Mouse (Mus musculus) midbrain, embryonic 16.5 days (tissue): ENCODE measurements around the gene Cacng7. TPM values are rescaled to one million over a fixed set of nuclear protein-coding genes. Genes with fewer than 3 reads are reported as not detected.

Experiments
- ATAC-seq: fragments of 200-750 bp; cut with Nextera tagmentation; 2 replicates; pipeline ENCODE4 v1.8.0; 2017; ENCODE audit warnings: moderate TSS enrichment
- H3K27ac ChIP-seq: fragments of 300-500 bp; sonication (generic); 2 replicates; pipeline ENCODE4 v1.5.1; 2014; ENCODE audit warnings: mild to moderate bottlenecking, low read length, mixed read lengths
- H3K27me3 ChIP-seq: fragments of 300-500 bp; sonication (generic); 2 replicates; pipeline ENCODE4 v1.6.1; 2014; ENCODE audit warnings: low read depth, low read length, mixed read lengths; ENCODE audit not compliant: control insufficient read depth, insufficient read depth
- H3K36me3 ChIP-seq: fragments of 300-500 bp; sonication (generic); 2 replicates; pipeline ENCODE4 v1.6.1; 2014; ENCODE audit warnings: mild to moderate bottlenecking, low read length, moderate library complexity, mixed read lengths; ENCODE audit not compliant: control insufficient read depth, insufficient read depth
- H3K4me1 ChIP-seq: fragments of 300-500 bp; sonication (generic); 2 replicates; pipeline ENCODE4 v1.6.1; 2014; ENCODE audit warnings: mild to moderate bottlenecking, low read length, mixed read lengths; ENCODE audit not compliant: control insufficient read depth, insufficient read depth
- H3K4me2 ChIP-seq: fragments of 300-500 bp; sonication (generic); 2 replicates; pipeline ENCODE4 v1.6.1; 2014; ENCODE audit warnings: mild to moderate bottlenecking, low read length, mixed read lengths
- H3K4me3 ChIP-seq: fragments of 300-500 bp; sonication (generic); 2 replicates; pipeline ENCODE4 v1.5.1; 2014; ENCODE audit warnings: low read depth, mild to moderate bottlenecking, low read length, moderate library complexity, mixed read lengths
- H3K9ac ChIP-seq: fragments of 300-500 bp; sonication (generic); 2 replicates; pipeline ENCODE4 v1.6.1; 2014; ENCODE audit warnings: low read depth, low read length, mixed read lengths
- H3K9me3 ChIP-seq: fragments of 300-500 bp; sonication (generic); replicated peaks from 2 replicates; pipeline ENCODE4 v1.6.1; 2014; ENCODE audit warnings: mild to moderate bottlenecking, low read length, mixed read lengths; ENCODE audit not compliant: control insufficient read depth, poor library complexity, severe bottlenecking
- WGBS: fragments of 180-500 bp; shearing (Covaris S2); extraction: QIAGEN DNeasy Blood & Tissue Kit; methylation state at CpG from one replicate; pipeline ENCODE4 v1.1.7; 2014; 5-methylcytosine and 5-hydroxymethylcytosine counted together
- polyA plus RNA-seq: library from polyadenylated mRNA; unstranded; fragments of >200 nt; fragmentation: Nextera tagmentation; extraction: Ambion mirVana; gene quantifications from 2 replicates; pipeline ENCODE4 v1.2.1, GENCODE M21; 2015

Gene Cacng7
- polyA plus RNA-seq, 1 experiment from 2014 or later: 2.6 TPM

DNA sequence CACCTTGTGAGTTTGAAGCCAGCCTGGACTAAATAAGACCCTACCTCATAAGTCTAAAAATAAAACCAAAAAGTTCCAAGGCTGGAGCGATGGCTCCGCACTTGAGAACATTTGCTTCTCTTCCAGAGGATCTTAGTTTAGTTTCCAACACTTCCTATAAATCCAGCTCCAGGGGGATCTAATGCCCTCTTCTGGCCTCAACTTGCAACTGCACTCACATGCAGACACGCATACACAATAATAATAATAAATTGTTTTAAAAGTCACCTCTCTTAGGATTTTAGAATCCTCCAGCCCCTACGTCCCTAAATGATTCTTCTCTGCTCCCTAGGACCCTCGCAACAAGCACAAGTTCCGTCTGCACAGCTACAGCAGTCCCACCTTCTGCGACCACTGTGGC, 22.5 kb upstream of the Cacng7 start:
- Histone ChIP-seq H3K4me1 (no peaks in the 10 kb centered on the region), H3K9me3 (no peaks in the 10 kb centered on the region), H3K27me3 (no peaks in the 10 kb centered on the region), H3K9ac (no peak overlapping the region), H3K4me3 (no peak overlapping the region), H3K36me3 (no peaks in the 10 kb centered on the region), H3K27ac (no peak overlapping the region), H3K4me2 (no peak overlapping the region)
- no peak for ATAC-seq
- 96% methylated on average over 7 of the region's 7 CpGs for WGBS

DNA sequence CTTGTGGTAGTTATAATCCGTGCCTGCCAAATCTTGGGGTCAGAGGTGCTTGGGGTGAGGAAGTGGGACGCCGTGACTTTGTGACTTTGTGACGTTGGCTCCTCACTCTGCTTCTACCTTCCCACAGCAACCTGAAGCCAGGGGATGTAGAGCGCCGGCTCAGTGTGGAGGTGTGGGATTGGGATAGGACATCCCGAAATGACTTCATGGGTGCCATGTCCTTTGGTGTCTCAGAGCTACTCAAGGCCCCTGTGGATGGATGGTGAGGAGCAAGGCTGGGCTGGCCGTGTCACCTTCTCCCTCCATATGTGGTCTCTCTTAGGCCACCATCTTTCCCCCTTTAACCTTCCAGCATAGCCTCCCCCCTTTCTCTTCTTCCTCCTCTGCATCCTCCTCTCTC, 19.2 kb upstream of the Cacng7 start:
- Histone ChIP-seq H3K9me3 (no peaks in the 10 kb centered on the region), H3K4me3 (no peak overlapping the region), H3K4me1 (no peaks in the 10 kb centered on the region), H3K9ac (no peak overlapping the region), H3K36me3 (no peaks in the 10 kb centered on the region), H3K27me3 (no peaks in the 10 kb centered on the region), H3K27ac (no peak overlapping the region), H3K4me2 (no peak overlapping the region)
- ATAC-seq: peak; percentile 12; the same call in 1 of the 2 replicates
- WGBS: 88% methylated on average over 8 of the region's 8 CpGs

DNA sequence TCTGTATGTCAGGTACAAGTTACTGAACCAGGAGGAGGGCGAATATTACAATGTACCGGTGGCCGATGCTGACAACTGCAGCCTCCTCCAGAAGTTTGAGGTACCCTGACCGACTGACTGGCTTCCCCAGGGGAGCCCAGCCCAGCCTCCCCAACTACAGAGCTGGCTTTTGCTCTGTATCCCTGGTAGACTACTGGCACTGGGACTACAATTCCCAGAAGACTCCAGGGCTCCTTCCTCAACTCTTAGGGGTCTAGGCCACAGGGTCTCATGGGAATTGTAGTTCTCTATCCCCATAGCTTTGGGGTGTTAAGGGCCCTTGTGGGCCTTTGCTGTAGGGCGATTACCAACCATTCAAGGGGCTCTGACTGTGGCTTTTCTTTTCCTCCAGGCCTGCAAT, 18.6 kb upstream of the Cacng7 start:
- no peaks in the 10 kb centered on the region for H3K9me3 ChIP-seq
- H3K27me3 ChIP-seq: no peaks in the 10 kb centered on the region
- WGBS: 69% methylated on average over 5 of the region's 5 CpGs
- no peaks in the 10 kb centered on the region for H3K4me1 ChIP-seq
- H3K4me2 ChIP-seq: no peak overlapping the region
- no peak overlapping the region for H3K27ac ChIP-seq
- H3K9ac ChIP-seq: no peak overlapping the region
- no peaks in the 10 kb centered on the region for H3K36me3 ChIP-seq
- peak; percentile 85 for ATAC-seq
- H3K4me3 ChIP-seq: no peak overlapping the region

DNA sequence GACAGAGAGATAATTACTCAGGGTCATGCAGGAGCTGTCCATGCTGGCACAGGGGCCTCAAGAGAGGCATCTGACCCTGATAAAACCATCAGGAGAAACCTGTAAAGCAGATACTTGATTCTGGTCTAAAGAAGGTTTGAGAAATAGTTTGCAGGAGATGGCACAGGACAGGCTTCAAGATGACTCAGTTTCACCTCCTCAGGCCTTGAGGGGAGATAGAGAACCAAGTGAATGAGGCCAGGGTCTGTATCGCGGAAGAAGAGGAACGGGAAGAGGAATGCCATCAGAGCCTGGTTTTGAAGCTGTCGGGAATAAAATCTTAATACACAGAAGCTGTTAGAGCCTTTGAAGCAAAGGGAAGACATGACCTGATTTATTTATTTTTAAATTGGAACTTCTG, 15.1 kb upstream of the Cacng7 start:
- no peak overlapping the region for H3K4me2 ChIP-seq
- H3K9ac ChIP-seq: no peak overlapping the region
- no peak overlapping the region for H3K4me3 ChIP-seq
- no peaks in the 10 kb centered on the region for H3K4me1 ChIP-seq
- H3K9me3 ChIP-seq: no peaks in the 10 kb centered on the region
- no peaks in the 10 kb centered on the region for H3K27me3 ChIP-seq
- H3K27ac ChIP-seq: no peak overlapping the region
- 33% methylated on average over 4 of the region's 4 CpGs for WGBS
- no peak for ATAC-seq
- H3K36me3 ChIP-seq: peaks cover 2% of the 10 kb centered on the region; the same call in 1 of the 2 replicates

- H3K36me3 ChIP-seq: peaks cover 2% of the 10 kb centered on the region; the same call in 1 of the 2 replicates
- H3K27ac ChIP-seq: no peak overlapping the region
- no peaks in the 10 kb centered on the region for H3K9me3 ChIP-seq
- H3K27me3 ChIP-seq: no peaks in the 10 kb centered on the region
- H3K4me2 ChIP-seq: no peak overlapping the region
- no peaks in the 10 kb centered on the region for H3K4me1 ChIP-seq
- no peak overlapping the region for H3K9ac ChIP-seq
- ATAC-seq: no peak
- H3K4me3 ChIP-seq: no peak overlapping the region
- WGBS: 61% methylated on average over 3 of the region's 3 CpGs
Observed at GRCm38 (mm10) chr7:3320856-3321255, 11.9 kb upstream of the Cacng7 start.

DNA sequence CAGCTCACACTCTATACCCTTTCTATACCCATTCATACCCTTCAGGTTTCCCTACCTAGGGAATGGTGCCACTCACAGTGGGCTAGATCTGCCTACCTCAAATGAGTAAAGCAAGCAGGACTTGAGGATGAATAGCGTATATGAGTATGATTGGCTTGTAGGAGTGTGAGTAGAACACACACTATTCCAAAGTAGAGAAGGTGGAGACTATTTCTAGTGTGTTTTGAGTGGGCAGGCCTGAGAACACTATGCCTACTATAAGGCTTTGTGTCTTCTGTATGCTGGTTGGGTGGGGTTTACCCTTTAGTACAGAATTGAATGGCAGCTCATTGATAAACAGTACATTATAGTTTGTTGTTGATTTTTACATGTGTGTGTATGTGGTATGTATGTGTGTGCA, 8.9 kb upstream of the Cacng7 start:
- ATAC-seq: no peak
- Histone ChIP-seq H3K9me3 (no peaks in the 10 kb centered on the region), H3K9ac (no peak overlapping the region), H3K27ac (no peak overlapping the region), H3K4me1 (no peaks in the 10 kb centered on the region), H3K27me3 (no peaks in the 10 kb centered on the region), H3K36me3 (peaks cover 2% of the 10 kb centered on the region; the same call in 1 of the 2 replicates), H3K4me2 (no peak overlapping the region), H3K4me3 (no peak overlapping the region)
- 93% methylated on average over 1 of the region's 1 CpGs for WGBS

- Histone ChIP-seq H3K36me3 (no peaks in the 10 kb centered on the region), H3K27ac (no peak overlapping the region), H3K4me3 (no peak overlapping the region), H3K9ac (no peak overlapping the region), H3K4me1 (peaks cover 7% of the 10 kb centered on the region), H3K27me3 (no peaks in the 10 kb centered on the region), H3K4me2 (no peak overlapping the region), H3K9me3 (no peaks in the 10 kb centered on the region)
- WGBS: 82% methylated on average over 4 of the region's 4 CpGs
- ATAC-seq: no peak
Observed at GRCm38 (mm10) chr7:3327961-3328360, 4.8 kb upstream of the Cacng7 start.

DNA sequence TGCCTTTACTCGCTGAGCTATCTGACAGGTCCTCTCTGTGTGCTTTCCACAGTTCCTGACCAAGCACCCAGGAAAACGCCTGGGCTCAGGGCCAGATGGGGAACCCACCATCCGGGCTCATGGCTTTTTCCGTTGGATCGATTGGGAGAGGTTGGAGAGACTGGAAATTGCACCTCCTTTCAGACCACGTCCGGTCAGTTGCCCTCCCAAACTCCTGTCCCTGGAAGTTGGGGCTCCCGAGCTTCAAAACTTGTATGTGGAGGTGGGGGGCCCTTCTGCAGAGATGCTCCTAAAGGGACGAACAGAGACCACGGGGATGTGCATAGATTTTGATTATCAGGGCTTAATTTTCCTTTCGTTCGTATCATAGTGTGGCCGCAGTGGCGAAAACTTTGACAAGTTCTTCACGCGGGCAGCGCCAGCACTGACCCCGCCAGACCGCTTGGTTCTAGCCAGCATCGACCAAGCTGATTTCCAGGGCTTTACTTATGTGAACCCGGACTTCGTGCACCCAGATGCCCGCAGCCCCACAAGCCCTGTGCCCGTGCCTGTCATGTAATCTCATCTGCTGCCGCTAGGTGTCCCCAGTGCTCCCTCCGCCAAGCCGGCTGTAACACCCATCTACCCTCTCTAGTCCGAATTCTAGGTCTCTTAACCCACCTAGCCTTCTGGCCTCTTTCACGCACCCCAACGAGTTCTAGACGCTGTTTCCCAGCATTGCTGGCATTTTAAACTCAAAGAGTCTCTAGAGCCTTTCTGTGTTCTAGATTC, 2.8 kb upstream of the Cacng7 start:
- no peaks in the 10 kb centered on the region for H3K27me3 ChIP-seq
- peak overlapping the region; percentile 23 for H3K4me2 ChIP-seq
- H3K9ac ChIP-seq: no peak overlapping the region
- peaks cover 16% of the 10 kb centered on the region for H3K4me1 ChIP-seq
- no peak overlapping the region for H3K27ac ChIP-seq
- no peaks in the 10 kb centered on the region for H3K9me3 ChIP-seq
- H3K4me3 ChIP-seq: no peak overlapping the region
- 23% methylated on average over 31 of the region's 31 CpGs for WGBS
- no peaks in the 10 kb centered on the region for H3K36me3 ChIP-seq
- ATAC-seq: no peak; the same call in 1 of the 2 replicates

- Histone ChIP-seq H3K9ac (peak overlapping the region; percentile 86; the same call in 1 of the 2 replicates), H3K4me3 (peak overlapping the region; percentile 81), H3K36me3 (no peaks in the 10 kb centered on the region), H3K4me1 (peaks cover 16% of the 10 kb centered on the region), H3K4me2 (peak overlapping the region; percentile 85), H3K27ac (peak overlapping the region; percentile 38), H3K27me3 (no peaks in the 10 kb centered on the region), H3K9me3 (no peaks in the 10 kb centered on the region)
- 47% methylated on average over 6 of the region's 6 CpGs for WGBS
- ATAC-seq: no peak
Observed at GRCm38 (mm10) chr7:3331171-3331570, 1.6 kb upstream of the Cacng7 start.
